Mouse (Mus musculus): ENCODE results near the gene Pole3.
"Not testable (repeated sequence)": the region's sequence is repeated elsewhere in the genome, so short reads cannot be mapped to it uniquely, and the experiment has no call there.

Gene Pole3

GRCm38 (mm10) chr4:62487914-62488313 is 37.0 kb downstream of the Pole3 start:
- no peak for DNase-seq (ENCODE audit: low spot score in 2 of 2)

- no peak for DNase-seq (ENCODE audit: low spot score in 2 of 2)
Measured at GRCm38 (mm10) chr4:62487172-62487571, 37.7 kb downstream of the Pole3 start.

GRCm38 (mm10) chr4:62486162-62486696 is 38.6 kb downstream of the Pole3 start:
- DNase-seq (ENCODE audit: low spot score in 2 of 2) = no peak

DNA sequence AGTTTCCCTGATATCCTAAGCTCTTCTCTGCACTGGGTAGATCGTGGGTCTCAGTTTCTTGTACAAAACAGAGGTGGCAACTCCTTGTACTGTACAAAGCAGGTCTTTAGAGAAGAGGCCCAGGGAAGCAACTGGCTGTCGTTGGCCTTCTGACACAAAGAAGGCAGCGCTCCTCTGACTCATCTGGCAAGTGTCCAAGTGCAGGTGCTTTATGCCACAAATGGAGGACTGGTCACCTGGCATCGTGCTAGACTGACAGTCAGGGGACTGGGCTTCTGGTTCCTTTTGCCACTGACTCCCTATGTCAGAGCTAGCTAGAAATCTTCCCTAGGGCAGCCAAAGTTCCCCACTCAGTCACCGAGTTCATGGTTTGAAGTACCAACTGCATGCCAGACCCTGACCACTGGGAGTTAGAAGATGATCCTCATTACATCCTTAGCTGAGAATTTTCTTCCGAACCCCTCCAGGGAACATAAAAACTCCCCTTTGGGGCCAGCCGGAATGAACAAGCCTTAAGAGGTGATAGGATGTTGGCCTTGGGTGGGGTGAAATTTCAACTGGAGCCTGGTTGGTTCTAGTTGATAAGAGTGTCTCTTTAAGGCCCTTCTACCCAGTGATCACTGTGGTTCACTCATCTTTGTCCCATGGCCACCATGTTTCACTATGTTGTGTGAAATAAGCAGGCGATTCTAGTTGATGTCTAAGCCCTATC is 39.3 kb downstream of the Pole3 start:
- DNase-seq (ENCODE audit: low spot score in 2 of 2) = no peak

GRCm38 (mm10) chr4:62484928-62485327 is 39.9 kb downstream of the Pole3 start:
- DNase-seq (ENCODE audit: low spot score in 2 of 2) = no peak

DNA sequence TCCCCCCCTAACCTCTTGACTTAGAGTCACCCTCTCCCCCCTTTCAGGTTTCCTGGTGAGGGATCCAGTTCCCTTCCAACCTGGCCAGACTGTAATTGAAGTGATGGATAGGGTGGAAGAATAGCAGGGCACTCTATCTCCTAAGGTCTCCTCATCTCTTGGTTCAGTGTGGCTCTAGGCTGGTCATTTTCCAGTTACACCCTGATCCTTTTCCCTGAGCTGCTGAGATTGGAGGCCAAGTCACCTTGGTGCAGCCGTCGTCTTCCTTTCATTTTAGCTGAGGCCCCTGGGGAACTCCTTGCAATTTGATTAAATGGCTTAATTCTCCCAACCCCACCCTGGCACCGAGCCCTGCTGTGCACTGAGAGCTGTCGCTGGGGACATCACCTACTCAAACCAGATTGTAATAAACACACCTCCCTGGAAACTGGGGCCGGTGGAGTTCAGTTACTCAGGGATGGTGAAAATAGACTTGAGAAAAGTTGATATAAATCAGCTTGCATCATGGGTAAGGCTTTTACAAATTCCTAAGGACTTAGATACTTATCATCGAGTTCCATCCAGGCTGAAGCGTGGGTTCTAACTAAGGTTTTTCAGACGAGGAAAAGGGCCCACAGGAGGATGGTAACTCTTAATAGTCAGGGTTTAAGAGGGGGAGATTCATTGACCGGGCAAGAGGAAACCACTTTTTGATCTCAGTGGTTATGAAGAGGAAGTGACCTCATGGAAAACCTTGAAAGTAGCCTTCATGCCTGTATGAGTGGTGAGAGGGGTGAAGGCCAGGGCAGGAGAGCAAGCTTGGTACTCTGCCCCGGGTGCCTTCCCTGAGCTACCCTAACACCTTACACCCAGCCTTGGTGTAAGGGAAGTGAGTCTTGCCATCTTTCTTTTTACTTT is 43.9 kb downstream of the Pole3 start:
- DNase-seq (ENCODE audit: low spot score in 2 of 2) = no peak

GRCm38 (mm10) chr4:62479937-62480708 is 44.7 kb downstream of the Pole3 start, which contains the start of gene Bspry:
Gene Bspry, plus strand, starts transcription at chr4:62480053.
- DNase-seq (ENCODE audit: low spot score in 2 of 2) = no peak

- not testable (repeated sequence) for DNase-seq (ENCODE audit: low spot score in 2 of 2)
Measured at GRCm38 (mm10) chr4:62479593-62479936, 45.3 kb downstream of the Pole3 start.

DNA sequence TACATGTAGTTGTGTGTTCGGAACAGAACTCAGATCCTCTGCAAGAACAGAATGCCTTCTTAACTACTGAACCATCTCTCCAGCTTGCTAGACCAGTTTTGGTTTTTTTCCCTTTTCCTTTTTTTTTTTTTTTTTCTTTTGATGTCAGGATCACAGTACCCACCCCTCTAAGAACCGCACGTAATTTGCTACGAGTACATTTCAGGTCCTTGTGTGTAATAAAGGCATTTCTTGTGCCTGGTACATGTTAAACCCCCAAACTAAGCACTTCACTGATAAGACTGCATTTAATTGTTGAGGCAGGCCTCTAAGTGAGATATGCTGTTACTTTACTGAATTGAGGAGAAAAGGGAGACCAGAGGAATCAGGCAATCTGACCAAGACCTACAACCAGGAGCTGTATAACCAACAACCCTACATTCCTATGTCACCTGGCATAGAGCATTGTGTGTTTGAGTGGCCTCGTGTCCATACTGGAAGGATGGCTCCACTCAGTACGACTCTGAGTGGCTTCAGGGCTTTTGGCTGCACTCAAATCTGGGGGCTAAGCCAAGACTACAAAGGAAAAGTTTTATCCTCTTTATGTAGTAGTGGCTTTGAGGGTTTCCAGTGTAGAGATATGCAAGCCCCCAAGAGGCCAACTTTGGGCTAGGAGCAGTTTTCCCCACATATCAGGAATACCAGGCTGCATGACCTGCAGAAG is 47.2 kb downstream of the Pole3 start:
- no peak for DNase-seq (ENCODE audit: low spot score in 2 of 2)

GRCm38 (mm10) chr4:62475793-62476192 is 49.1 kb downstream of the Pole3 start:
- no peak for DNase-seq (ENCODE audit: low spot score in 2 of 2)

DNA sequence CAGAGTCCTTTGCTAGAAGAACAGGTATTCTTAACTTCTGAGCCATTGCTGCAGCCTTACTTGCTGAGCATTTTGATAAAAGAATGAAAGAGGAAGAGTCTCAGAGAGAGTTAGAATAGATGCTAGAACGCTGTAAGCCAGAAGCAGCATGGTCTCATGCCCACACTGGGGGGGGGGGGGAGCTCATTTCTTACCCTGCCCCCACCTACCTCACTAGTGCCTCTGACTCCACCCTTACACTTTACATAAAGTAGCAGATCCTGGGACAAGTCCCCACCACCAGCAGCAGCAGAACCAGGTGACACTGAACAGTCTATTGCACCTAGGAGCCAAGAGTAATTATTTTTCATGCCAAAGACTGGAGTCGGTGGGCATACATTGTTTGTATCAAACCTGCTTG is 49.7 kb downstream of the Pole3 start:
- no peak for DNase-seq (ENCODE audit: low spot score in 2 of 2)
